1 mouse cellular context compared by ENCODE assay signal in the genomic region with DNA sequence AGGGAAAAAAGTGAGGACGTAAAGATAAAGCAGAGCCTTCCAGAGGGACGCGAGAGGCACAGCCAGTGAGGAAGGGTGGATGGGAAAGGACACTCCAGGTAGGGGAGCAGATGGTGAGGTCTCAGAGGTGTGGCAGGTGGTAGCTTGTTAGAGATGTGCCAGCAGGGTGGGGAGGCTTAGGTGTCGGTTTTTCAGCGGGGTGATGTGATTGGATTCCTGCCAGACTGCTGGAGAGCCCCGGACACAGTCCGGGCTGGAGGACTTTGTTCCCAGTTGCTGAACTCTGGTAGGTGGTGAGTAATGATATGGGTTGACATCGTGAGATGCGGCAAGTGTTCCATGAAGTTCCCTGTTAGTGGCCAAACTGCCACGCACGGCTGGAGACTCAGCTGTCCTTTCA.
TF ChIP-seq lines count a peak whose summit lies in the region.

No protein-coding gene starts in this region.

TF ChIP-seq in MEL, 35 proteins besides CTCF, POLR2A, EP300 and RAD21 (continued from another document):
- TF ChIP-seq TBP (IDR thresholded peaks at IDR 0.05; ENCODE audit: low read depth, low read length), result no peak
- no peak for TF ChIP-seq USF2 (IDR thresholded peaks at IDR 0.05; ENCODE audit: borderline replicate concordance in 1 of 2, insufficient read depth in 1 of 2, low read depth in 1 of 2, low read length in 2 of 2)
- no peak for TF ChIP-seq SMC3 (IDR thresholded peaks at IDR 0.05; ENCODE audit: low read depth, low read length)
- no peak for TF ChIP-seq MEF2A (IDR thresholded peaks at IDR 0.05; ENCODE audit: extremely low read depth, insufficient replicate concordance, low read depth, low read length, poor library complexity, severe bottlenecking)
- TF ChIP-seq ZC3H11A (IDR thresholded peaks at IDR 0.05; ENCODE audit: low read depth, low read length), result no peak
- TF ChIP-seq E2F4 (IDR thresholded peaks at IDR 0.05; ENCODE audit: borderline replicate concordance, low read depth, low read length), result no peak
